ENCODE assay signal across 8 mouse cellular contexts in genomic region chr8:70798281-70798680, GRCm38 (mm10). TPM values are rescaled to one million over a fixed set of nuclear protein-coding genes. Genes with fewer than 3 reads are reported as not detected.
DNase-seq lines count a peak whose midpoint lies in the region; ATAC-seq and TF ChIP-seq lines count a peak whose summit lies in the region.

No protein-coding gene starts in this region.

- ATAC-seq in embryonic facial prominence, embryonic 14.5 days (ENCODE audit: low read depth), result no peak
- no peak for ATAC-seq in liver, embryonic 12.5 days
- ATAC-seq in CD4-positive, CD25-positive, alpha-beta regulatory T cell, adult 4 months, result no peak

- 9% methylated on average over 15 of the region's 15 CpGs for WGBS in cerebellum, adult 2 months
- 16% methylated on average over 15 of the region's 15 CpGs for WGBS in embryonic facial prominence, embryonic 14.5 days
- WGBS in liver, embryonic 12.5 days (ENCODE audit: insufficient replicate concordance), result 14% methylated on average over 15 of the region's 15 CpGs
- whole genome bisulfite sequencing in small intestine, adult 2 months, result 11% methylated on average over 15 of the region's 15 CpGs

- no peak for TF ChIP-seq CTCF in cerebellum, adult 2 months (IDR thresholded peaks at IDR 0.05; ENCODE audit: borderline replicate concordance, insufficient read depth, low read depth, low read length)
- no peak for TF ChIP-seq CTCF in small intestine, adult 2 months (IDR thresholded peaks at IDR 0.05; ENCODE audit: extremely low read depth, insufficient read length, insufficient replicate concordance, low read depth, low read length)

- peak overlapping the region; percentile 80 for H3K4me2 ChIP-seq in embryonic facial prominence, embryonic 14.5 days (ENCODE audit: low read depth, low read length)
- peak overlapping the region; percentile 95 for H3K4me2 ChIP-seq in liver, embryonic 12.5 days

- no peaks in the 10 kb centered on the region for H3K27me3 ChIP-seq in cerebellum, adult 2 months (ENCODE audit: control insufficient read depth, insufficient read depth, low read length)
- peaks cover 30% of the 10 kb centered on the region for H3K27me3 ChIP-seq in embryonic facial prominence, embryonic 14.5 days (replicated peaks; ENCODE audit: control insufficient read depth, insufficient read depth, low read length)
- H3K27me3 ChIP-seq in liver, embryonic 12.5 days (replicated peaks), result peaks cover 89% of the 10 kb centered on the region
- no peaks in the 10 kb centered on the region; the same call in 1 of the 2 replicates for H3K27me3 ChIP-seq in small intestine, adult 2 months (ENCODE audit: control insufficient read depth, insufficient read depth, low read length)

- TF ChIP-seq POLR2A in cerebellum, adult 2 months (IDR thresholded peaks at IDR 0.05; ENCODE audit: borderline replicate concordance, insufficient read depth, low read length), result no peak
- TF ChIP-seq POLR2A in small intestine, adult 2 months (IDR thresholded peaks at IDR 0.05; ENCODE audit: low read depth, low read length), result no peak

- no peaks in the 10 kb centered on the region for H3K4me1 ChIP-seq in cerebellum, adult 2 months (ENCODE audit: control insufficient read depth, insufficient read depth, low read length)
- peaks cover 6% of the 10 kb centered on the region; the same call in 1 of the 2 replicates for H3K4me1 ChIP-seq in embryonic facial prominence, embryonic 14.5 days (ENCODE audit: control insufficient read depth, insufficient read depth, low read length)
- H3K4me1 ChIP-seq in liver, embryonic 12.5 days, result peaks cover 57% of the 10 kb centered on the region
- H3K4me1 ChIP-seq in small intestine, adult 2 months (ENCODE audit: control insufficient read depth, insufficient read depth, insufficient read length, low read length), result peaks cover 17% of the 10 kb centered on the region

- no peaks in the 10 kb centered on the region for H3K36me3 ChIP-seq in embryonic facial prominence, embryonic 14.5 days (ENCODE audit: control insufficient read depth, insufficient read depth, low read length)
- no peaks in the 10 kb centered on the region for H3K36me3 ChIP-seq in liver, embryonic 12.5 days
- no peaks in the 10 kb centered on the region for H3K36me3 ChIP-seq in small intestine, adult 2 months (ENCODE audit: control insufficient read depth, insufficient read depth, low read length)

- H3K9ac ChIP-seq in embryonic facial prominence, embryonic 14.5 days (ENCODE audit: low read depth, low read length), result no peak overlapping the region
- peak overlapping the region; percentile 76; the same call in 1 of the 2 replicates for H3K9ac ChIP-seq in liver, embryonic 12.5 days

- no peak overlapping the region for H3K4me3 ChIP-seq in cerebellum, adult 2 months (replicated peaks; ENCODE audit: insufficient read depth, low read depth, low read length)
- H3K4me3 ChIP-seq in embryonic facial prominence, embryonic 14.5 days (ENCODE audit: low read depth, low read length), result peak overlapping the region; percentile 59
- peak overlapping the region; percentile 62 for H3K4me3 ChIP-seq in liver, embryonic 12.5 days
- H3K4me3 ChIP-seq in small intestine, adult 2 months (ENCODE audit: low read depth, low read length), result peak overlapping the region; percentile 77

- DNase-seq in cerebellum, adult 2 months, result peak in 1 of 2 experiments; percentile 52
- DNase-seq in cerebellum, adult 18-20 months, result no peak
- DNase-seq in embryonic facial prominence, embryonic 14.5 days (ENCODE audit: low spot score), result no peak
- DNase-seq in induced T-regulatory cell, adult 2 months (ENCODE audit: low read depth), result peak; percentile 26
- no peak for DNase-seq in T-cell, adult 2 months (ENCODE audit: low spot score)

- no peaks in the 10 kb centered on the region for H3K9me3 ChIP-seq in embryonic facial prominence, embryonic 14.5 days (ENCODE audit: control insufficient read depth, low read length)
- H3K9me3 ChIP-seq in liver, embryonic 12.5 days (replicated peaks), result no peaks in the 10 kb centered on the region

- peak overlapping the region; percentile 1; the same call in 1 of the 2 replicates for H3K27ac ChIP-seq in cerebellum, adult 2 months (ENCODE audit: insufficient read depth, low read length)
- H3K27ac ChIP-seq in embryonic facial prominence, embryonic 14.5 days (replicated peaks; ENCODE audit: low read depth, low read length), result no peak overlapping the region
- H3K27ac ChIP-seq in liver, embryonic 12.5 days, result no peak overlapping the region
- peak overlapping the region; percentile 87 for H3K27ac ChIP-seq in small intestine, adult 2 months (ENCODE audit: insufficient read depth, low read depth, low read length)

RNA-seq across cellular contexts. Expression of gene Mast3, which starts 6.6 kb away (rescaled TPM):
- 69.5 and 70.4 TPM in 2 replicates for polyA plus RNA-seq in cerebellum, adult 2 months (2012; rRNA removed)
- 13.5 and 14.9 TPM in 2 replicates for polyA plus RNA-seq in embryonic facial prominence, embryonic 14.5 days (2014; fragmentation: Nextera tagmentation; extraction: Ambion mirVana)
- 9.8 and 10.4 TPM in 2 replicates for polyA plus RNA-seq in liver, embryonic 12.5 days (2016; fragmentation: Nextera tagmentation; extraction: Ambion mirVana)
- polyA plus RNA-seq in small intestine, adult 2 months (2012; rRNA removed), result 63.9 and 71.9 TPM in 2 replicates
- polyA plus RNA-seq in CD4-positive, CD25-positive, alpha-beta regulatory T cell, adult 4 months (2017; shearing (Covaris generic)), result 10 to 100 TPM; 15.1 to 17.5 TPM

RNA-seq across cellular contexts. Expression of gene Il12rb1, which starts 10.0 kb away (rescaled TPM):
- polyA plus RNA-seq in cerebellum, adult 2 months (2012; rRNA removed), result 1.8 and 1.9 TPM in 2 replicates
- polyA plus RNA-seq in embryonic facial prominence, embryonic 14.5 days (2014; fragmentation: Nextera tagmentation; extraction: Ambion mirVana), result 0.07 and 0.19 TPM in 2 replicates
- 0.18 and 0.22 TPM in 2 replicates for polyA plus RNA-seq in liver, embryonic 12.5 days (2016; fragmentation: Nextera tagmentation; extraction: Ambion mirVana)
- polyA plus RNA-seq in small intestine, adult 2 months (2012; rRNA removed), result 2.5 and 5.4 TPM in 2 replicates
- 10 to 100 TPM; 13.7 to 24.7 TPM for polyA plus RNA-seq in CD4-positive, CD25-positive, alpha-beta regulatory T cell, adult 4 months (2017; shearing (Covaris generic))

RNA-seq across cellular contexts. Expression of gene Pik3r2, which starts 21.8 kb away (rescaled TPM):
- 150 and 158 TPM in 2 replicates for polyA plus RNA-seq in cerebellum, adult 2 months (2012; rRNA removed)
- polyA plus RNA-seq in embryonic facial prominence, embryonic 14.5 days (2014; fragmentation: Nextera tagmentation; extraction: Ambion mirVana), result 61.5 and 70.3 TPM in 2 replicates
- 23.3 and 27.3 TPM in 2 replicates for polyA plus RNA-seq in liver, embryonic 12.5 days (2016; fragmentation: Nextera tagmentation; extraction: Ambion mirVana)
- polyA plus RNA-seq in small intestine, adult 2 months (2012; rRNA removed), result 129 and 414 TPM in 2 replicates
- polyA plus RNA-seq in CD4-positive, CD25-positive, alpha-beta regulatory T cell, adult 4 months (2017; shearing (Covaris generic)), result 1 to 10 TPM; 4.3 to 4.5 TPM

RNA-seq across cellular contexts. Expression of gene Mpv17l2, which starts 37.5 kb away (rescaled TPM):
- 81.1 and 83.4 TPM in 2 replicates for polyA plus RNA-seq in cerebellum, adult 2 months (2012; rRNA removed)
- polyA plus RNA-seq in embryonic facial prominence, embryonic 14.5 days (2014; fragmentation: Nextera tagmentation; extraction: Ambion mirVana), result 34.2 and 36.5 TPM in 2 replicates
- 52.2 and 52.7 TPM in 2 replicates for polyA plus RNA-seq in liver, embryonic 12.5 days (2016; fragmentation: Nextera tagmentation; extraction: Ambion mirVana)
- 190 and 222 TPM in 2 replicates for polyA plus RNA-seq in small intestine, adult 2 months (2012; rRNA removed)
- 10 to 100 TPM; 30.2 to 39.2 TPM for polyA plus RNA-seq in CD4-positive, CD25-positive, alpha-beta regulatory T cell, adult 4 months (2017; shearing (Covaris generic))

RNA-seq across cellular contexts. Expression of gene Arrdc2, which starts 41.2 kb away (rescaled TPM):
- polyA plus RNA-seq in cerebellum, adult 2 months (2012; rRNA removed), result 33.1 and 34.0 TPM in 2 replicates
- 5.4 and 5.8 TPM in 2 replicates for polyA plus RNA-seq in embryonic facial prominence, embryonic 14.5 days (2014; fragmentation: Nextera tagmentation; extraction: Ambion mirVana)
- polyA plus RNA-seq in liver, embryonic 12.5 days (2016; fragmentation: Nextera tagmentation; extraction: Ambion mirVana), result 16.1 and 17.8 TPM in 2 replicates
- 26.1 and 49.9 TPM in 2 replicates for polyA plus RNA-seq in small intestine, adult 2 months (2012; rRNA removed)
- 1 to 10 TPM; 3.4 to 3.7 TPM for polyA plus RNA-seq in CD4-positive, CD25-positive, alpha-beta regulatory T cell, adult 4 months (2017; shearing (Covaris generic))

Comparison
In these comparisons a context has a peak if more than half of its experiments do, and no peak if none do; other contexts are left out.
1. H3K27ac ChIP-seq: peak in cerebellum, adult 2 months (single experiment) and small intestine, adult 2 months (single experiment); none in embryonic facial prominence, embryonic 14.5 days (single experiment) and liver, embryonic 12.5 days (single experiment).